ENCODE assay signal across 9 mouse cellular contexts in genomic region chr19:5751742-5752141, GRCm38 (mm10). TPM values are rescaled to one million over a fixed set of nuclear protein-coding genes. Genes with fewer than 3 reads are reported as not detected.
DNase-seq lines count a peak whose midpoint lies in the region; ATAC-seq lines count a peak whose summit lies in the region.
"Had no signal": no experiment of that assay in that cellular context is flagged by ENCODE, and none has a peak within 500 bp of the region (broad histone marks: within the 10 kb centered on the region; RNA-seq: fewer than 3 reads in every experiment).

No protein-coding gene starts in this region.

- no peak overlapping the region for H3K27ac ChIP-seq in hindbrain, embryonic 10.5 days
- H3K27ac ChIP-seq in hindbrain, embryonic 16.5 days (ENCODE audit: low read depth, low read length) = no peak overlapping the region
- H3K27ac ChIP-seq in liver, embryonic 15.5 days (replicated peaks) = no peak overlapping the region

- ATAC-seq in hindbrain, embryonic 16.5 days = no peak
- ATAC-seq in liver, embryonic 15.5 days (ENCODE audit: insufficient read depth) = no peak
- ATAC-seq in inflammation-experienced regulatory T-cells, adult 6 months = no peak

- 6% methylated on average over 20 of the region's 20 CpGs for WGBS in hindbrain, embryonic 10.5 days
- 7% methylated on average over 20 of the region's 20 CpGs for WGBS in hindbrain, embryonic 16.5 days
- WGBS in liver, embryonic 15.5 days (ENCODE audit: insufficient replicate concordance) = 8% methylated on average over 20 of the region's 20 CpGs

- no peak overlapping the region for H3K4me2 ChIP-seq in hindbrain, embryonic 16.5 days (ENCODE audit: low read length)
- H3K4me2 ChIP-seq in liver, embryonic 15.5 days = peak overlapping the region; percentile 16; the same call in 1 of the 2 replicates

- no peak overlapping the region for H3K9ac ChIP-seq in hindbrain, embryonic 16.5 days (ENCODE audit: low read depth, low read length)
- no peak overlapping the region for H3K9ac ChIP-seq in liver, embryonic 15.5 days

- H3K4me1 ChIP-seq in hindbrain, embryonic 10.5 days (replicated peaks) = peaks cover 31% of the 10 kb centered on the region
- H3K4me1 ChIP-seq in hindbrain, embryonic 16.5 days (ENCODE audit: control insufficient read depth, insufficient read depth, low read depth, low read length) = peaks cover 8% of the 10 kb centered on the region; the same call in 1 of the 2 replicates
- peaks cover 21% of the 10 kb centered on the region for H3K4me1 ChIP-seq in liver, embryonic 15.5 days (replicated peaks)

- no peaks in the 10 kb centered on the region for H3K36me3 ChIP-seq in hindbrain, embryonic 10.5 days
- no peaks in the 10 kb centered on the region for H3K36me3 ChIP-seq in hindbrain, embryonic 16.5 days (ENCODE audit: control insufficient read depth, insufficient read depth, low read length)
- H3K36me3 ChIP-seq in liver, embryonic 15.5 days (replicated peaks) = no peaks in the 10 kb centered on the region

- peaks cover 100% of the 10 kb centered on the region for H3K27me3 ChIP-seq in hindbrain, embryonic 10.5 days (ENCODE audit: insufficient read depth, poor library complexity, severe bottlenecking)
- H3K27me3 ChIP-seq in hindbrain, embryonic 16.5 days (replicated peaks; ENCODE audit: control insufficient read depth, insufficient read depth, low read length) = peaks cover 47% of the 10 kb centered on the region
- H3K27me3 ChIP-seq in liver, embryonic 15.5 days = peaks cover 100% of the 10 kb centered on the region

- H3K4me3 ChIP-seq in hindbrain, embryonic 10.5 days = peak overlapping the region; percentile 24
- no peak overlapping the region for H3K4me3 ChIP-seq in hindbrain, embryonic 16.5 days (ENCODE audit: low read length)
- H3K4me3 ChIP-seq in liver, embryonic 15.5 days (replicated peaks) = no peak overlapping the region

- no peaks in the 10 kb centered on the region for H3K9me3 ChIP-seq in hindbrain, embryonic 10.5 days
- H3K9me3 ChIP-seq in hindbrain, embryonic 16.5 days (ENCODE audit: control insufficient read depth, low read length) = no peaks in the 10 kb centered on the region
- H3K9me3 ChIP-seq in liver, embryonic 15.5 days (replicated peaks) = no peaks in the 10 kb centered on the region

- no peak for DNase-seq in hindbrain, embryonic 10.5 days (ENCODE audit: low spot score)
- DNase-seq in adrenal gland, postnatal 14 days = peak; percentile 90
- DNase-seq in induced T-regulatory cell, adult 2 months (ENCODE audit: low read depth) = peak; percentile 47
- DNase-seq in thymus, postnatal 4 days = peak; percentile 83
- no peak for DNase-seq in ovary, postnatal 14 days (ENCODE audit: low spot score)

RNA-seq across cellular contexts. Expression of gene Ltbp3, which starts 11.0 kb away (rescaled TPM):
- polyA plus RNA-seq in hindbrain, embryonic 10.5 days (2016; fragmentation: Nextera tagmentation; extraction: Ambion mirVana) = 2.7 and 6.9 TPM in 2 replicates
- 11.6 and 15.4 TPM in 2 replicates for polyA plus RNA-seq in hindbrain, embryonic 16.5 days (2015; fragmentation: Nextera tagmentation; extraction: Ambion mirVana)
- total RNA-seq in adrenal gland, postnatal 14 days (2021) = 212 and 214 TPM in 2 replicates
- polyA plus RNA-seq in liver, embryonic 15.5 days (2015; fragmentation: Nextera tagmentation; extraction: Ambion mirVana) = 1.2 and 3.4 TPM in 2 replicates
- under 1 TPM in 1 of 3 experiments, not detected in 2; 0.77 TPM for polyA plus RNA-seq in inflammation-experienced regulatory T-cells, adult 6 months (2017; shearing (Covaris generic))

RNA-seq across cellular contexts. Expression of gene Scyl1, which starts 19.5 kb away (rescaled TPM):
- polyA plus RNA-seq in hindbrain, embryonic 10.5 days (2016; fragmentation: Nextera tagmentation; extraction: Ambion mirVana) = 68.2 and 69.5 TPM in 2 replicates
- polyA plus RNA-seq in hindbrain, embryonic 16.5 days (2015; fragmentation: Nextera tagmentation; extraction: Ambion mirVana) = 83.2 and 93.9 TPM in 2 replicates
- 87.4 and 92.1 TPM in 2 replicates for total RNA-seq in adrenal gland, postnatal 14 days (2021)
- 21.1 and 24.4 TPM in 2 replicates for polyA plus RNA-seq in liver, embryonic 15.5 days (2015; fragmentation: Nextera tagmentation; extraction: Ambion mirVana)
- 10 to 100 TPM; 14.2 to 19.5 (median 15.4) TPM for polyA plus RNA-seq in inflammation-experienced regulatory T-cells, adult 6 months (2017; shearing (Covaris generic))

RNA-seq across cellular contexts. Expression of gene Fam89b, which starts 22.3 kb away (rescaled TPM):
- 149 and 192 TPM in 2 replicates for polyA plus RNA-seq in hindbrain, embryonic 10.5 days (2016; fragmentation: Nextera tagmentation; extraction: Ambion mirVana)
- 118 and 128 TPM in 2 replicates for polyA plus RNA-seq in hindbrain, embryonic 16.5 days (2015; fragmentation: Nextera tagmentation; extraction: Ambion mirVana)
- 41.3 and 50.4 TPM in 2 replicates for total RNA-seq in adrenal gland, postnatal 14 days (2021)
- 39.3 and 39.8 TPM in 2 replicates for polyA plus RNA-seq in liver, embryonic 15.5 days (2015; fragmentation: Nextera tagmentation; extraction: Ambion mirVana)
- 10 to 100 TPM; 13.0 to 57.6 (median 36.1) TPM for polyA plus RNA-seq in inflammation-experienced regulatory T-cells, adult 6 months (2017; shearing (Covaris generic))

RNA-seq across cellular contexts. Expression of gene Ehbp1l1, which starts 25.6 kb away (rescaled TPM):
- 9.7 and 10.1 TPM in 2 replicates for polyA plus RNA-seq in hindbrain, embryonic 10.5 days (2016; fragmentation: Nextera tagmentation; extraction: Ambion mirVana)
- 21.6 and 29.7 TPM in 2 replicates for polyA plus RNA-seq in hindbrain, embryonic 16.5 days (2015; fragmentation: Nextera tagmentation; extraction: Ambion mirVana)
- total RNA-seq in adrenal gland, postnatal 14 days (2021) = 29.1 and 29.3 TPM in 2 replicates
- 110 and 121 TPM in 2 replicates for polyA plus RNA-seq in liver, embryonic 15.5 days (2015; fragmentation: Nextera tagmentation; extraction: Ambion mirVana)
- polyA plus RNA-seq in inflammation-experienced regulatory T-cells, adult 6 months (2017; shearing (Covaris generic)) = 10 to 100 TPM; 12.5 to 43.4 (median 19.4) TPM

RNA-seq across cellular contexts. Expression of gene Kcnk7, which starts 47.6 kb away (rescaled TPM):
- 0.16 and 0.21 TPM in 2 replicates for polyA plus RNA-seq in hindbrain, embryonic 10.5 days (2016; fragmentation: Nextera tagmentation; extraction: Ambion mirVana)
- polyA plus RNA-seq in hindbrain, embryonic 16.5 days (2015; fragmentation: Nextera tagmentation; extraction: Ambion mirVana) = not detected in 2 replicates
- not detected in 2 replicates for total RNA-seq in adrenal gland, postnatal 14 days (2021)
- polyA plus RNA-seq in liver, embryonic 15.5 days (2015; fragmentation: Nextera tagmentation; extraction: Ambion mirVana) = 0.15 and 0.28 TPM in 2 replicates
- 1 to 10 TPM; 1.5 to 5.7 (median 2.6) TPM for polyA plus RNA-seq in inflammation-experienced regulatory T-cells, adult 6 months (2017; shearing (Covaris generic))
- total RNA-seq: heart, postnatal 10 days had no signal

Comparison
In these comparisons a context has a peak if more than half of its experiments do, and no peak if none do; other contexts are left out.
1. DNase-seq: peak in adrenal gland, postnatal 14 days (single experiment), induced T-regulatory cell, adult 2 months (single experiment) and thymus, postnatal 4 days (single experiment); none in hindbrain, embryonic 10.5 days (single experiment) and ovary, postnatal 14 days (single experiment).